Mouse (Mus musculus): ENCODE measurements at regions not wholly inside any gene's neighbourhood (a gene's known extent, or its start where the extent isn't known, plus 50 kb on each side); places are given as distances from the start of the nearest gene placed in this dataset.
A peak's percentile ranks its signal among the peaks of the same experiment; 100 is the strongest.

DNA sequence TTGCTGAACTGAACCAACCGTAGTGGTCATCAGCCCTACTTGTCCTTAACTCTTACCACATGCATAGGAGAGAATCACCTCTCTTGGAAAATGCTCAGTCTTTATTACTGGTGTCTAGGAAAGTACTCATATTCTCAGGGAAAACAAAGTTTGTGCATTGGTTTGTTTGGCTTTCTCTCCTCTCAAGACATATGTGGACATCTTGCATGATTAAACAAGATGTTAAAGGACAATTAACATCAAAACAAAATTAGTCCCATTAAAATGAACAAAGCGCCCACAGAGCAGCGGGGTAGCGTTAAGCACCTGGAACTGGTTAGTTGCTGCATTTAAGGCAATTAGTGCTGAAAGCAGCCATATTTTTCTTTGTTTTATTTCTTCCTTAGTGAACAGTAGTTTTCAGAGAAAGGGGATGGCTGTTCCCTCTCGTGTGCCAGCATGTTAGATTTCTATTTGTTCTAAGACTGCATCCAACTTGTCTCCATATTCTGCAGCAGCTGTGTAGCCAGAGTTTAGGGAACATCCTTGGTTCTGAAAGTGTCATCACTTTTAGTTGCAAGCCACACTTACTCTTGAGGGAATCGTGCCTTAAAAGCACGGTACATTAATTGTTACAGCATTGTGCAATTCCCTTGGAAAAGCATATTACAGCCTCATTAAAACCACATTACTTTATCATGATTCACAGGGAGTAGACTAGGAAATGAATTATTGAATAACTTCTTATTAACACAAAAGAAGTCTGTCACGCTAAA lies 137.7 kb downstream of the Ube2u start:
- DNase-seq (ENCODE audit: low spot score), result no peak

DNA sequence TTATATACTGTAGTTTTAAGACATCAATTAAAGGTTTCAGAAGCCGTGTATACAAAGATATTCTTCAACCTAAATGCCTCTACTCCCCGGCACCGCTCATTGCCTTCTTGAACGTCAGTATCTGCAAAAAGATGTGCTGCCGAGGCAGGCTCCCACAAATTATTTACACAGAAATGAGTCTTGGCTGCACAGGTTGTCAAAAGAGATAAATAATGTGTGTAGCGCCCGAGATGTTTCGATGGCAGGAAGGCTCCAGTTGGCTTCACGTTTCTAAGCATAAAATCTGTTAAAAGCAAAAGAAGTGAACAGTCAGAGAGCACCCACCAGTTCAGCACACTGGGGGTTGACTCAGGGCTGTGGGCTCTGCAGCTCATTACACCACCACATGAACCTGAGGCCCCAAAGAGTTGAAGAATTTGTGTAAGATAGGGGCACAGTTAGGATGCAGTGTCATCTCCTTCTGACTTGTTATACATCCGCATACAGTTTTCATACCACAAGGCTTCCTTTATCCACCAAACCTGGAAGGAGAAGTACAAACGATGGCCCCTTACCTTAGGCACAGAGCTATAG lies 138.4 kb downstream of the Ube2u start:
- DNase-seq (ENCODE audit: low spot score), result no peak

DNA sequence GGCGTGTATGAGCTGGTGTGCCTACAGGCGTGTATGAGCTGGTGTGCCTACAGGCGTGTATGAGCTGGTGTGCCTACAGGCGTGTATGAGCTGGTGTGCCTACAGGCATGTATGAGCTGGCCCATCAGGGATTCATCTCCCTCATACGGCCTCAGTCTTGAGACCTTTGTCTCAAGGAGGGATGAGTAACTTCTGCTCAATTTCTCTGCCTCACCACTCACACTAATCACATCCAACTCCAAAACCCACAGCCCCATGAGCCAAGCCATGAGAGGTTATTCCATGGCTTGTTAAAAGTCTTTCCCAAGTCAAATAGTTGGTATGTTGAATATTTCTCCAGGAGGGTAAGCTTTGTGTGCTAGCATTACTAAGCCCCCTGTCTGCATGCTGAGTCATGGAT lies 146.0 kb downstream of the Ube2u start:
- no peak for DNase-seq (ENCODE audit: low spot score)

DNA sequence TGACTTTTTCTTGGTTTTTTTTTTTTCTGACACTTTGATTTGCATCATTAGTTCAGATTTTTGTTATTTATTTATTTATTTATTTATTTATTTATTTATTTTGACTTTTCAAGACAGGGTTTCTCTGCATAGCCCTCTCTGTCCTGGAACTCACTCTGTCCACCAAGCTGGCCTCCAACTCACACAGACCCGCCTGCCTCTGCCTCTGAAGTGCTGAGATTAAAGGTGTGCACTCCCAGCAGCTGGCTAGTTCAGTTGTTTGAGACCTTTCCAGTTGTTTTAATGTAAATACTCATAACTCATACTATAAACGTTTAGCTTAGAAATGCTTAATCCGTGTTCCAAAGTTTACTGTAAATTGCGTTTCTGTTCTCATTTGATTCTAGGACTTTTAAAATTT lies 147.9 kb downstream of the Ube2u start:
- no peak for DNase-seq (ENCODE audit: low spot score)

DNA sequence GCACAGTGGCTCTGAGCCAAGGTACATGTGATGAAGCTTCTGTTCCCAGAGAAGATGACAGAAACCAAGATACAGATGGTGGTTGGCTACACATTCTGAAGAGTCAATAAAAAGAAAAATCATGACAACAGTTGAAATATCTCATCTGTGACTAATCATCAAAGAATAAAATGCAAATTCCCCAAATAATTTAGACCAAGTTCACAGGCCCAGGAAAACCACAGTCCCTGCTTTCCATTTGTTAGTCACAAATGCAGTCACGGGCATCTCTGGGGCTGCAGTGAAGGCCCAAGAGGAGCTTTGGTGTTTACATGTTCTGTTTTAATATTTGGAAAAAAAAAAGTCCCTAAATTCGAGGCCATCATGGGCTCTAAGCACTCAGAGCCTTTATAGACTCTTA lies 142.1 kb upstream of the Cachd1 start:
- no peak for DNase-seq (ENCODE audit: low spot score)

DNA sequence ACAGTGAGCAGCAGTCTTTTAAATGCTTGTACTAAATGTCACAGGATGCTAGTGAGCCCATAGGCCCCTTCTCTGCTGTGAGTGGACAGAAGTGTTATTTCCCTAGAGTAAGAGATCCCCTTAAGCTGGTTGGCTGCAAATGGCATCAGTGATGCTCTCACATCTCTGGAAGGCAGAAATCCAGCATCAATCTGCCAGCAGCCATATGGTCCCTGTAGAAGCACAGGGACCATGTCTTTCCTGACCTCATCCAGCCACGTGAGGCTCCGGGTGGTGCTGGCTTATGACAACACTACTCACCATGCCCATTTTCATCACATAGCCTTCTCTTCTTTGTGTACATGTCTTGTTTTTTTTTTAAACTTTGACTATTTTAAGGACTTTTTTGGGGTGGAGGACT lies 138.9 kb upstream of the Cachd1 start:
- no peak for DNase-seq (ENCODE audit: low spot score)

DNA sequence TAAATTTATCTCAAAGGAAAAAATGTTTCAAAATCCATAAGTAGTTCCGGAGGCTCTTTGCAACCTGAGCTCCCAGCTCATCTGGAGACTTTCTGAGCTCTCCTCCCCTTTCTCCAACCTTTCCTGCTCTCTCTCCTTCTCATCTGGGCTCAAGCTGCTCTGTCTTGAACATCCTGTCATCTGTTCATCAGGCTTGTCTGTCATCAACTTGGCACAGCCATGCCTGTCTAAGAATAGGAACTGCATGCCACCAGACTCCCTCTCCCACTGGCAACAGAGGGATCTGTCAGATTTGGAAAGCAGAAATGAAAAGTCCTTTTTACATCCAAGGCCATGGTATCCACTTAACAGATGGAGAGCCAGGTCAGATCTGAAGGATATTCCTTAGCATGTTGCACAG lies 115.3 kb upstream of the Cachd1 start:
- DNase-seq (ENCODE audit: low spot score), result no peak

DNA sequence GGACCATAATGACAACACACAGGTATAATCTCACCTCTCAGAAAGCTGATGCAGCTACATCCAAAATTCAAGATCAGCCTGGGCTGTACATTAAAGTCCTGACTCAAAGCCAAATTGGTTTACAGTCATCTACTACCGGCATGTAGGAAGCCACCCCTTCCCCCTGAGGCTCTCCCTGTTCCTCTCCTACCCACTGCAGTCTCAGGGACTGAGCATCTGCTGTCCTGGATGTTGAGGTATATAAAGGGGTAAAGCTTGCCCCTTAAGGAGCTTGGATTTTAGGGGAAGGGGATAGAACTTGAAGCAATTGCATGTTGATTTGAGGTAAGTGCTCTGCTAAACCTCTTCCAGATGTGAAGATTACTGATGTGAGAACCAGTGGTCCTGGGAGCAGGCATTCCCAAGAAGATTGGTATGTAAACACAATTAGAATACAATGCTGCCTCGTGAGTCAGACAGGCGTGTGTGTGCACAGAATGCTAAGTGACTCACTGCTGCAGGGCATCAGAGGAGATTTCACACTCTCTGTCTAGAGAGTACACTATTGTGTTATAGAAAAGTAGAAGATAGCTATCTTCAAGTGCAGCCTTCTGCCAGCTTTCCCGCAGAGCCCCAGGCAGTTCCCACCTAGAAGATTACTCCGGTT lies 111.7 kb upstream of the Cachd1 start:
- no peak for DNase-seq (ENCODE audit: low spot score)

DNA sequence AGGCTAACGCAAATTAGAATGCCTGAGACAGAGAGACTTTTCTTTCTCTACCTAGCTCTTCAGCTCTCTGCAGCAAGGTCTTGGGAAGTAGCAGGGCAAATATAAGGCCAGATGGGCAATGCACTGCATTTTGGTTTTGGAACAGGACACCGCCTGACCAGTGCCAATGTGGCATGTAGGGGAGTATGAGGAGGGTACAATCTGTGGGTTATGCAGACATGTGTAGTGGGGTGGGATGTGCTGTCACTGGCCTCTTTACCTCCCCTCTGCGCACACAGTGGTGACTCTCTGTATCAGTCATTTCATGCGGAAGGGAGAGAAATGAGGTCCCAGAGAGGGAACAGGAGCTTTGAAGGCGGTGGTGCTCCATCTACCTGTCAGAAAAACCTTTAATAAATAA lies 105.9 kb upstream of the Cachd1 start:
- no peak for DNase-seq (ENCODE audit: low spot score)

DNA sequence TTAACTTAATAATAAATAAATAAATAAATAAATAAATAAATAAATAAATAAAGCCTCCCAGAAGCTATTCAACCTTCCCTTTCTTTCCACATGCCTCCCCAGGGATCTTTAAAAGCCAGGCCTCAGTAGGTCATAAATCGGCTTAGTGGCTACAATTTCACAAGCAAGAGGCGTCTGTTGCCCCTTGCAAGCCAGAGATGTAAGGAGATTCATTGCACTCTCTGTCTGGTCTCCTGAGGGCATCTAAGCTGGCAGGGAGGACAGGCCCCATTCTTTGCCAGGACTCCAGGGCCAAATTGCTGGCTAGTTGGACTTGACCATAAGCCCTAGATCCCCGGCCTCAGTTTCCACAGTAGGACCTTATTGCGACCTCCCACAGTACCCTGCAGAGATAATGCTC lies 101.6 kb upstream of the Cachd1 start:
- DNase-seq (ENCODE audit: low spot score), result no peak

DNA sequence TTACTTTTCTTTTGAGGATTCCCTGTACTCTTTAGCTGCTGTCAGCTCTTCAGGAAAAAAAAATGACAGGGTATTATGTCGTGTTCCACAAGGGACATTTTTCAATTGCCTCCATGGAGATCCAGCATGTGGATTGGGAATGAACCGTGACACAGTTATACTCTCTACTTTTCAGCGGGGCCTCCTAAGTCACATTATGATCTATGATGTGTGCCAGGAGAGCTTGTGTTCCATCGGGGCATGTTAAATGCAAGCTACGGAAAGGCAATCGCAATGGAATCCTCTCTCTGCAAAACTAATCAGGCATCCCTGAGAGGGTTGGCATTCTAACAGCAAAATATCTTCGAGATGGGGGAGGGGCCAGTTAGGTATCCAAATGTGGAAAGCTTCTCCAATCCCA lies 92.7 kb upstream of the Cachd1 start:
- DNase-seq (ENCODE audit: low spot score), result no peak

DNA sequence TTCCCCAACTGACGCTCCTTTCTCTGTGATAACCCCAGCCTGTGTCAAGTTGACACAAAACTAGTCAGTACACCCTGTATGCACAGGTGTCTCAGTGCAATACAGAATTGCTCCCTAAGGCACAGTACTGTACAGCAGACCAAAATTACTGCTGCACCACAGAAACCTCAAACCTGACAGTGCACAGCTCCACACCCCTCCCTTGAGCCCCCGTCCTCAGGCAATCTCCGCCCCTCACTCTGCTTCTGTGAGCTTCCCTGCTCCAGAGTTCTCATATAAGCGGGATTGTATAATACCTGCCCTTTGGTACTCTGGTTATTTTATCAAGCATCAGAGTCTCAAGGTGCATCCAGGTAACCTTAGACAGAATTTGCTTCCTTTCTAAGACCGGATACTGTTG lies 76.5 kb upstream of the Cachd1 start:
- no peak for DNase-seq (ENCODE audit: low spot score)

DNA sequence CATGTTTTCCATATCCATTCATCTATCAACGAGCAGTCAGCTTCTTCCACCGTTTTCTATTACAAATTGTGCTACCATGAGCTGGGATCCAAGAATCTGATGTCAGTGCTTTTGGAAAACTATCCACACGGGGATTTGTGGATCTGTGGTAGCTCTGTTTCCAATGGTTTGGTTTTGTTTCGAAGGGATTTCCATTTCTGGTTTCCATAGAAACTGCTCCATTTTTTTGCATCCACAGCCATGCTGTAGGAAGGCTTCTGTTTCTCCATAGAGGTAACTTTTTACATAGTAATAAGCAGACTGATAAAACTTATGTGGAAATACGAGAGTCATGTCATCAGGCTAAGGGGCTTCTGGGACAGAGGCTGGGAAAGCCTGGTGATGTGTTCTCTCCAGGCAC lies 76.1 kb upstream of the Cachd1 start:
- DNase-seq (ENCODE audit: low spot score), result no peak

DNA sequence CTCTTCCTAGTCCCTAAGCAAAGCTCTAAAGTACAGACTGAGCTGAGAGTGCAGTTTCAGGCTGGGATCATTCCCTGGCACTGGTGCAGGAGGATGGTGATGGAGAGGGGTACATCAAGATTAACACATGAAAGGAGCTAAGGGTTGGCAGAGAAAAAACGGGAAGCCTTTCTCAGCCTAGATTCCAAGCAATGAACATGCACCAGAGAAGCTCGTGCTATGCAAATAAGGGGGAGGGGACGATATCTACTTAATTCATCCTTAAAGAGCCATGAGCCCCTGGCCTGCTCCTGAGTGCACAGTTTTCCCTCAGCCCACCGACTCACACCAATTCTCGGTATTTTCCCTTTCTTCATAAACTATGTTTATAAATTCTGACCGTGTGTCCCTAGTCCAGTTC lies 70.5 kb upstream of the Cachd1 start:
- no peak for DNase-seq (ENCODE audit: low spot score)

DNA sequence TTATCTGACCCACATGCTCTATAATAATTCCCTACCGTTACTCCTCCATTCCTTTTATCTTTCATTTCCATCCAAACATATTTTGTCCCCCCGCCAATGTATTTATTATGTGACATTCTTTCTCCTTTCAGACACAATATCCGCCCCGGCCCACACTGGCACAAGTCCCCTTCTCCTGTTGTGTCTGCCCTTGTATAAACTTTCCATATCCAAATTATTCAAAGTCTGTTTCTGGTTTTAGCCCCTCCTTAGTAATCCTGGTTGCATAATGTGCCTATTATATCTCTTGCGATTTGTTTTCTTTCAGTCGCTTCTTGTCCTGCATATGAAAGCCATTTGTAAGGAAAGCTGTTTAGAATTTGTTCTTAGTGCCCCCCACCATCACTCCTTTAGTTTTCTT lies 69.3 kb upstream of the Cachd1 start:
- DNase-seq (ENCODE audit: low spot score), result no peak

DNA sequence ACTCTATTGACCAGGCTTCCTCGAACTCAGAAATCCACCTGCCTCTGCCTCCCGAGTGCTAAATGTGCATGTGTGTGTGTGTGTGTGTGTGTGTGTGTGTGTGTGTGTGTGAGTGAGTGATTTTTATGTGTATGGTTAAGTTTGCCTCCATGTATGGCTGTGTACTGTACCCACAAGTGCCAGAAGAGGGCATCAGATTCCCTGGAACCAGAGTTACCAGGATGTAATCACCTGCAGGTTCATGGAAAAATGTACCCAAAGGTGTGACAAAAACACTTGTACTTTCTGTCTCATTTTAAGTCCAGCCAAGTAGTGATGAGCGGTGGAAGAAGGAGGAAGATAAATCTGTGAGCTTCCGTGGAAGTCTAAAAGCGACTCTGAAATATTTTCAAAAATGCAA lies 68.2 kb upstream of the Cachd1 start:
- no peak for DNase-seq (ENCODE audit: low spot score)

DNA sequence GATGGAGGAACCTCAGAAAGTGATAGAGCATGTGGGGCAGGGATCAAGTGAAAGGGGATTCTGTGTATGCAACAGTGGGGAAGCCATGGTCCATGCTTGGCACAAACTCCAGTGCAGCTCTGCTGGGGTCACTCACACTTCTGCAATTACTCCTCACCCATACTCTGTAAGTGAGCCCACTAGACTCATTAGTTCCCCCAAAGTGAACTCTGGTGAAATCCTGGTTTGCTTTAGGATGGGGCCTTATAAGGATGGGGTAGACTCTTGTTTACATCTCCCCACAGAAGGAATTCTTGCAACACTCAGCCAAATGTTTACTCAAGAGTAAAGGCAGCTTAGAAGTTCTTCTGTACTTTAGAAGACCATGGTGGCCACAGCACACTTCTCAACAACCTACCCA lies 62.2 kb upstream of the Cachd1 start:
- no peak for DNase-seq (ENCODE audit: low spot score)

DNA sequence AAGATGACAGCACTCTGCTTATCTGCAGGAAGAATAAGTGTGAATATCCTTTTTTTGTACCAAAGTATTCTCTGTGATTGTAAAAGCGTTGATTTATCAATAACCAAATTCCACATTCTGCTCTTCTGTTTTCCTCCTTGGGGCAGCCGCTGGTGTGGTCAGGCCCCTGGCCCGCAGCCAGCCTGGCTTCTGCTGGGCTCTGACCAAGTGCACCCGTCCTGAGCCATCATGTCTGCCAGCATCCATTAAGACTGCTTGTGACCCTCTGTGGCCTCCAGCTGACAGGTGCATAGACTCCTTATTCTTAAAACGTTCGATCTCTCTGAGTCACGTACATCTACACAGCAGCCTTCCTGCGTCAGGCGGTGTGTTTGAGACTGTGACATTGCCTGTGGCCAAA lies 58.9 kb upstream of the Cachd1 start:
- no peak for DNase-seq (ENCODE audit: low spot score)

DNA sequence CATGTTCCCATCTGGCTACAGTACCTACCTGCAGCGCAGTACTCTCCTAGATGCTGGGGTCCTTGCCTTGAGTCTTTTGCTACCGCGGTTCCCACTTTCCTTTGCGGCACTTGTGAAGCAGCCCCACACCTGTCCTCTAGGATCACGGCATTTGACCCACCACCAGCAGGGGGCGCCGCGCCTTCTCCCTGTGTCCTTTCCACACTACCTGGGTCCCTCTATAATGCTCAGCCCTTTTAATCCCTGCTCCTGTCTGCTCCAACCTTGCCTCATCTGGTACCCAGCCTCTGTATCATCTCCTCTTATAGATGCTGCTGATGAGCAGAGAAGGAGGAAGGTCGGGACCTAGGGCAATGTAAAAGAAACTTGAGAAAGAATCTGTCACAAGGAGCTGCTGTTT lies 53.9 kb upstream of the Cachd1 start:
- peak; percentile 10 for DNase-seq (ENCODE audit: low spot score)

DNA sequence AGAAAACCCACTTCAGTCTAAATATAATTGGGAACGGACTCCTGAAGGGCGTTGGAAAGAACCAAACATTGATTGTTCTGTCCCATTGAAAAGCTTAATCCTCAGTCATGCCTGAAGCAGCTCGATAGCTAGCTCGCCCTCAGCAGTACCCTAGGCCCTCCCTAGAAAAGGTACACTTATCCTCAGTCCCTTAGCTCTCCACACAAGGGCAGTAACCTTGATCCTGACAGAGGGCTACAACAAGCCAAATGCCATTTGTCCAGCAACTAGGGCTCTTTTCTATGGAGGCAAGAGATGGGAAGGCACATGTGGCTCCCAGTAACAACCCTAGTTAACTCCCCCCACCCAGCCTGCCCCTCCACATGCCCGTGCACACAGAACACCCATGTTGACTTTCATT lies 53.4 kb upstream of the Cachd1 start:
- no peak for DNase-seq (ENCODE audit: low spot score)

DNA sequence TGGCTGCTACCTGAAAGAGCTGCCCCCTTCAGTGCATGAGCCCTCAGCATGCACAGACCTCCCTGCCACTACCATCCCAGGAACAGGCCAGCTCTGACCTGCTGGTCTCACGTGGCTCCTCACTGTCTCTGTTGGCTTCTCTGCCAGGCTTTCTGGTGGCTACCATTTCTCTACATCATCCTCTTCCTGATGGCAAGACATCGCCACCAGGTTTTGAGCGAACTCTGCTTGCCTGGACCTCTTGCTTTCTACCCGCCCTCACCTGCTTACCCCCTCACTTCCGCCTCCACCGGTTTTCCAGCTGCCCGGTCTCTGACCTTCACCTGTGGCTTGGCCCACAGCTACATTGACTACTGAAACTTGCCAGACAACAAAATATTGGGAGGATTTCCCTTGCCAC lies 50.7 kb upstream of the Cachd1 start:
- no peak for DNase-seq (ENCODE audit: low spot score)

DNA sequence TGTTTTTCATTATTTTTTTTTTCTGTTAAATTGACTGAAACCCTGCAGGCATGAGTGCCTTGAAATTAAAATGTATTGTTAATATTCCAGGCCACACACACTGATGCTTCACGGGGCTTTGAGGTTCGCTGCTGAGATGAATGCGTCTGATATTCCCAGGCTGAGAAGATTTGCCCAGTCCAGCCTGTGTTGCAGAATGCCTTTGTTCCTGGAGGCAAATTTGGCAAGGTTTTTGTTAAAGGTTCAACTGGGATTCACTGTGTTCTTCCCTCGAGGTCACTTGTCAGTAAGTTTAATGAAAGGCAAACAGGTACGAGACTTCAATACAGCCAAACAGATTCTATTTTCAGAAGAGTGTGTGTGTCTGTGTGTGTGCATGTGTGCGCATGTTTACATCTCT lies 50.0 kb upstream of the Cachd1 start:
- no peak for DNase-seq (ENCODE audit: low spot score)
